Mouse (Mus musculus) lung, postnatal 0 days (tissue): Measurements from ENCODE around the gene Telo2.

Experiments
- CTCF ChIP-seq: IDR thresholded peaks from 2 replicates; pipeline ENCODE4 v1.5.1; 2016; ENCODE audit warnings: antibody characterized with exemption, mild to moderate bottlenecking
- EP300 ChIP-seq: IDR thresholded peaks from 2 replicates; pipeline ENCODE4 v1.6.1; 2016; ENCODE audit warnings: antibody characterized with exemption, mild to moderate bottlenecking, control low read depth

DNA sequence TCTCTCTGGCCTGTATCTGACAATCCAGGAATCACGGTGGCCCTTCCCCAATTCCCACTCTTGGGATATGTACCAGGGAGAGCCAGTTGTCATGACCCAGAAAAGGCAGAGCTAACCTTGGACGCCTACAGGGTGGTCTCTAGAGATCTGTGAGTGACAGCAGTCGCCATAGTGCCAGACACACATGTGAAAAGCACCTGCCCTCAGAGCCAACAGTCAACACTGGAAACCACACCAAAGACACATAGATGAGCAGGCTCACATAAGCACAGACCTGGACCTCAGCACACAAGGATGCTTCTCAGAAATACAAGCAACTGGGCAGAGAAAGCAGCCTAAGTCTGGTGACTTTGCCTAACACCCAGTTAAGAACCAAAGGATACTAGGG, 3.4 kb downstream of the Telo2 start:
- no peak for TF ChIP-seq EP300
- TF ChIP-seq CTCF = no peak
